Mouse (Mus musculus) CD4-positive, CD25-positive, alpha-beta regulatory T cell, adult 4 months (primary cell): Measurements from ENCODE around the gene Scarb2. TPM values are rescaled to one million over a fixed set of nuclear protein-coding genes. Genes with fewer than 3 reads are reported as not detected.

Experiments used
- polyA plus RNA-seq, 2 experiments: library from polyadenylated mRNA; unstranded; fragments of 100-300 nt; shearing (Covaris generic); gene quantifications; one replicate each; pipeline ENCODE4 v1.2.1; 2017

The Scarb2 gene
- polyA plus RNA-seq, 2 experiments from 2014 or later, result 9.1 to 13.0 TPM

Other genes with a start within 250 kb of the Scarb2 start
- 10 to 100 TPM; 11.1 to 11.8 TPM for gene Naaa, start 228.7 kb downstream of the Scarb2 start, polyA plus RNA-seq
- gene Sdad1, start 196.4 kb downstream of the Scarb2 start, polyA plus RNA-seq, result 10 to 100 TPM; 41.8 to 62.4 TPM
- gene Cxcl9, start 178.8 kb downstream of the Scarb2 start, polyA plus RNA-seq, result under 1 TPM in 1 of 2 experiments, not detected in 1; 0.26 TPM
- 10 to 100 TPM in 1 of 2 experiments, 1 to 10 TPM in 1; 9.2 to 11.0 TPM for gene Art3, start 175.0 kb downstream of the Scarb2 start, polyA plus RNA-seq
- 10 to 100 TPM; 12.1 to 23.6 TPM for gene Cxcl10, start 157.9 kb downstream of the Scarb2 start, polyA plus RNA-seq
- 10 to 100 TPM; 41.3 to 42.7 TPM for gene Nup54, start 71.6 kb downstream of the Scarb2 start, polyA plus RNA-seq
- not detected for gene Fam47e, start 48.2 kb upstream of the Scarb2 start, polyA plus RNA-seq
- gene Stbd1, start 96.2 kb upstream of the Scarb2 start, polyA plus RNA-seq, result under 1 TPM in 1 of 2 experiments, not detected in 1; 0.27 TPM
- not detected for gene Ccdc158, start 168.4 kb upstream of the Scarb2 start, polyA plus RNA-seq
- gene Shroom3, start 176.6 kb upstream of the Scarb2 start, polyA plus RNA-seq, result not detected